Mouse (Mus musculus) 3T3-L1 (cell line): ENCODE data around the gene Sag.

Experiments
- DNase-seq: peaks from one replicate; pipeline ENCODE4 v3.0.0-alpha.2; 2015; ENCODE audit warnings: low read depth, low spot score

The Sag gene

GRCm38 (mm10) chr1:87893414-87893813, 89.9 kb downstream of the Sag start:
- DNase-seq: no peak
